Mouse (Mus musculus) urinary bladder, postnatal 14 days (tissue): ENCODE measurements around the gene H2al1a.

Experiments used
- DNase-seq: peaks from one replicate; pipeline ENCODE4 v3.0.0; 2021; ENCODE audit warnings: low spot score

Gene H2al1a

DNA sequence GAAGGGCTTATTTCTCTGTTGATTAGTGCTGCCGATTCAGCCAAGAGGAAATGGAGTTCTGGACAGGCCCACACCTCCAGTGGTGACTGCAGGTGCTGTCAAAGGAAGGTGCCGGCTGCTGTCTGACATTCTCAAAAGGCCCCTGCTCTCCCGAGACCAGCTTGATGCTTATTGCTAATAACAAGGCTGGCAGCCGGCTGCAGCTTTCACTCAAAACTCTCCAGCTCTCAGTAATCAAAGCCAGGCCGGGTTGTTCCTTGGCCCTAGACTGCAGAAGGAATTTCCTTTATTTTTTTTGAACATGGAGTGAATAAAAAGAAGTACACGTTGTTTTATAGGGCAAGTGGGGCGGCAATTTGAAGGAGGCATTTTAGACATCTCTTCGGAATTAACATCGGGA, 46.7 kb downstream of the H2al1a start:
- no peak for DNase-seq

DNA sequence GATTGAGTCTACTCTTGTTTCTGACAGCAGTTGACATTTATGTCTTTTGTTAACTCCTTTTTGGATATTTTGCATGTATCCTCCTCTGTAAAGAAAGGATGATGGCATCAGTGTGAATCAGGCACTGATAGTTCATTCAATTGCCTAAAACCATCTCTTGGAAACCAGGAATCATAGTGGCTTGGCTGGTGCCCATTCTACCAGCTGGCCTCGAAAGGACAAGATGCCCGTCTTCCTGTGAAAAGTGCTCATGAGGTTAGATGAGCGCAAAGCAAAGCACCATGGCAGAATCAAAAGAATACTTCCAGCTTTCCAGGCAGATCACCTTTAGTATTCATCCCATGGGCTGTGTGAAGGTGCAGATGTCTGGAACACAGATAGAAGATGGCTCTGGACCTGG, 47.7 kb downstream of the H2al1a start:
- DNase-seq: no peak
